Mouse (Mus musculus) midbrain, embryonic 15.5 days (tissue): ENCODE measurements around the gene Zfp771. TPM values are rescaled to one million over a fixed set of nuclear protein-coding genes. Genes with fewer than 3 reads are reported as not detected.
A peak's percentile ranks its signal among the peaks of the same experiment; 100 is the strongest.

Experiments used
- ATAC-seq: fragments of 200-750 bp; cut with Nextera tagmentation; replicated peaks from 2 replicates; pipeline ENCODE4 v1.8.0; 2017; ENCODE audit warnings: moderate TSS enrichment
- H3K27ac ChIP-seq: fragments of 300-500 bp; sonication (generic); 2 replicates; pipeline ENCODE4 v1.5.1; 2015; ENCODE audit warnings: mild to moderate bottlenecking, inconsistent platforms
- H3K27me3 ChIP-seq: fragments of 300-500 bp; sonication (generic); replicated peaks from 2 replicates; pipeline ENCODE4 v1.6.1; 2015; ENCODE audit warnings: inconsistent platforms
- H3K36me3 ChIP-seq: fragments of 300-500 bp; sonication (generic); replicated peaks from 2 replicates; pipeline ENCODE4 v1.6.1; 2015; ENCODE audit warnings: inconsistent platforms
- H3K4me1 ChIP-seq: fragments of 300-500 bp; sonication (generic); 2 replicates; pipeline ENCODE4 v1.6.1; 2015; ENCODE audit warnings: inconsistent platforms
- H3K4me2 ChIP-seq: fragments of 300-500 bp; sonication (generic); 2 replicates; pipeline ENCODE4 v1.6.1; 2015; ENCODE audit warnings: inconsistent platforms, mild to moderate bottlenecking, moderate library complexity
- H3K4me3 ChIP-seq: fragments of 300-500 bp; sonication (generic); 2 replicates; pipeline ENCODE4 v1.5.1; 2015; ENCODE audit warnings: mild to moderate bottlenecking, inconsistent platforms
- H3K9ac ChIP-seq: fragments of 300-500 bp; sonication (generic); 2 replicates; pipeline ENCODE4 v1.6.1; 2015; ENCODE audit warnings: mild to moderate bottlenecking, inconsistent platforms
- H3K9me3 ChIP-seq: fragments of 300-500 bp; sonication (generic); 2 replicates; pipeline ENCODE4 v1.6.1; 2016; ENCODE audit warnings: inconsistent platforms
- WGBS: fragments of 180-500 bp; shearing (Covaris S2); methylation state at CpG from one replicate; pipeline ENCODE4 v1.1.7; 2015; ENCODE audit warnings: mixed read lengths; 5-methylcytosine and 5-hydroxymethylcytosine counted together
- polyA plus RNA-seq: library from polyadenylated mRNA; unstranded; fragments of >200 nt; fragmentation: Nextera tagmentation; extraction: Ambion mirVana; gene quantifications from 2 replicates; pipeline ENCODE4 v1.2.1, GENCODE M21; 2015

Zfp771 gene
- polyA plus RNA-seq, 1 experiment from 2014 or later: 72.0 TPM

DNA sequence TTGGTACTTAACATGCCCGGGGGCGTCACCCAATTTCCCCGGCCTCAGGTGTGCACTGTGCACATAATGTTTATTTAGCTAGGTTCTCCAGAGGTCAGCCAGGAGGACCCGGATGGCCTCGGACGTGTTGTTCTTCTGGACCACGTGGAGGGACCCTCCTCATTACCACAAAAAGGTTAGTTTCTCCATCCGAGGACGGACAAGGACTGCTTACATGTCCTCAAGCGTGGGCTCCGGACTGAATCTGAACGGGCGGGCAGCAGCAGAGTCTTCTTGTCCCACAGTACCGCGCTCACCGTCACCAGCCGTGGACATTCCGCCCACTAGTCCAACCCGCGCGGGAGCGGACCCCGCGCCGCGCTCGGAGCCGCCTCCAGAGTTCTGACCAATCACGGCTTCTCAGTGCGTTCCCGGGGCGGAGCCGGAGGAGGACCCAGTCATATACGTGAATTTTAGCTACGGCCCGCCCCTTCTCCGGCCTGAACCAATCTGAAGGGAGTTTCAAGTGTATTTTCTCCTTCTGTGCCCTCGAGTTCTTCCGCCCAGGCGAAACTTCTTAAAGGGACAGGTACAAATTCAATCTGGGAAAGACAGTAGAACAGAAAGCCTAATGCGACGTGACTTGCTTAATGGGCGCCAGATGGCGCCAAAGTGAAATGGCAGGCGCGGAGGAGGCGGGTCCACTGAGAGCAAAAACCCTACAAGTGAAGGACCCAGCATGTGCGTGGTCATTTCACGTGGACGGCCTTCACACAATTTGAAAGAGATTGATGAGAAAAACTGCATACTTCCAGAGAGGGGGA, 16.4 kb downstream of the Zfp771 start, which contains the start of gene Dctpp1:
TSS of gene Dctpp1 (minus strand) at position 401 of the 803 bp plus-strand sequence.
- H3K27ac ChIP-seq: peak within 1 kb of the TSS; percentile 48
- H3K4me2 ChIP-seq: peak within 1 kb of the TSS; percentile 74
- H3K27me3 ChIP-seq: no peaks in the 10 kb centered on the region
- no peaks in the 10 kb centered on the region for H3K36me3 ChIP-seq
- H3K9ac ChIP-seq: peak within 1 kb of the TSS; percentile 68
- H3K4me3 ChIP-seq: peak within 1 kb of the TSS; percentile 71
- H3K4me1 ChIP-seq: peaks cover 18% of the 10 kb centered on the region
- under 1% methylated on average over 50 of the region's 50 CpGs for WGBS
- H3K9me3 ChIP-seq: no peaks in the 10 kb centered on the region
- peak; percentile 98 for ATAC-seq

- H3K4me2 ChIP-seq: no peak overlapping the region
These were observed 18.3 kb downstream of the Zfp771 start for GRCm38 (mm10) chr7:127262218-127262961.

DNA sequence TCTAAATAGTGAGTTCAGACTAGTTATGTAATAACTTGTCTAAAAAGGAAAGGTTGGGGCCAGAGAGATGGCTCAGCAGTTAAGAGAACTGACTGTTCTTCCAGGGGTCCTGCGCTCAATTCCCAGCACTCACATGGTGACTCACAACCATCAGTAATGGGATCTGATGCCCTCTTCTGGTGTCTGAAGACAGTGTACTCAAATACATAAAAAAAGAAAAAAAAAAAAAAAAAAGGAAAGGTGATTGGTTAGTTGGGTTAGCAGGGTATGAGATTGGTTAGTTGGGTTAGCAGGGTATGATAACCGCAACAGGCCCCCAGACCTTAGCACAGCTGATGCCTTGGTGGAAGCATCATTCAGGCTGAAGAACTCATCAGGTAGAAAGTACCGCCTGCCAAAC, 19.5 kb downstream of the Zfp771 start:
- no peak overlapping the region for H3K4me2 ChIP-seq
- no peaks in the 10 kb centered on the region for H3K27me3 ChIP-seq
- WGBS: 93% methylated on average over 3 of the region's 3 CpGs
- H3K27ac ChIP-seq: no peak overlapping the region
- peaks cover 18% of the 10 kb centered on the region for H3K4me1 ChIP-seq
- no peak for ATAC-seq
- H3K4me3 ChIP-seq: no peak overlapping the region
- H3K9ac ChIP-seq: no peak overlapping the region
- H3K36me3 ChIP-seq: 0 out of 2 replicates have a peak, but pooled peaks cover 4% of the 10 kb centered on the region
- no peaks in the 10 kb centered on the region for H3K9me3 ChIP-seq

More at GRCm38 (mm10) chr7:127262218-127262961, 18.3 kb downstream of the Zfp771 start:
- Histone ChIP-seq H3K27me3 (no peaks in the 10 kb centered on the region), H3K27ac (no peak overlapping the region), H3K36me3 (no peaks in the 10 kb centered on the region), H3K4me1 (peaks cover 18% of the 10 kb centered on the region), H3K9ac (no peak overlapping the region), H3K4me3 (no peak overlapping the region), H3K9me3 (no peaks in the 10 kb centered on the region)
- WGBS: 86% methylated on average over 10 of the region's 10 CpGs
- no peak for ATAC-seq

GRCm38 (mm10) chr7:127270256-127270655, 26.2 kb downstream of the Zfp771 start:
- Histone ChIP-seq H3K36me3 (peaks cover 17% of the 10 kb centered on the region), H3K9ac (no peak overlapping the region), H3K4me2 (no peak overlapping the region), H3K4me1 (peaks cover 17% of the 10 kb centered on the region), H3K4me3 (no peak overlapping the region), H3K27ac (no peak overlapping the region), H3K27me3 (no peaks in the 10 kb centered on the region), H3K9me3 (no peaks in the 10 kb centered on the region)
- WGBS: 94% methylated on average over 2 of the region's 2 CpGs
- ATAC-seq: no peak

DNA sequence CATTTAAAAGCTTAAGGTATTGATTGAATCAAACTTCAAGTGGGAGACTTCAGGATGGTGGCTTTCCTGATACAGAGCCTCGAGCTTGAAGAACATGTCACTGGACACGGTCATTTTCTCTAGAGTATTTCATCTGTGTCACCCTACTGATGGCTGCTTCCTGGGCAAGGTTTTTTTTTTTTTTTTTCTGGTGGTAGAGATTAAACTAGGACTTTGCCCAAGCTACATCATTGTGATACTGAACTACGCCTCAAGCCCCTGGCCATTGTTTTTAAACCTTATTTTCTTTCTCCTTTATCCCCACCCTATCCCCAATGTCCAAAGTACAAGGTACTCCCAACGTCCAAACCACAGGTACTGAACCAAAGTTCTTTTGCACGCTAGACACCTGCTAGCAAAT, 26.6 kb downstream of the Zfp771 start:
- Histone ChIP-seq H3K36me3 (peaks cover 17% of the 10 kb centered on the region), H3K9ac (no peak overlapping the region), H3K9me3 (no peaks in the 10 kb centered on the region), H3K4me2 (no peak overlapping the region), H3K27ac (no peak overlapping the region), H3K27me3 (no peaks in the 10 kb centered on the region), H3K4me1 (peaks cover 17% of the 10 kb centered on the region), H3K4me3 (no peak overlapping the region)
- WGBS: 92% methylated on average over 5 of the region's 5 CpGs
- no peak for ATAC-seq

GRCm38 (mm10) chr7:127271093-127271492, 27.0 kb downstream of the Zfp771 start:
- Histone ChIP-seq H3K27me3 (no peaks in the 10 kb centered on the region), H3K27ac (no peak overlapping the region), H3K4me1 (peaks cover 17% of the 10 kb centered on the region), H3K4me2 (no peak overlapping the region), H3K36me3 (peaks cover 17% of the 10 kb centered on the region), H3K9me3 (no peaks in the 10 kb centered on the region), H3K4me3 (no peak overlapping the region), H3K9ac (no peak overlapping the region)
- ATAC-seq: no peak
- WGBS: 94% methylated on average over 4 of the region's 4 CpGs

- H3K36me3 ChIP-seq: peaks cover 17% of the 10 kb centered on the region
- peaks cover 17% of the 10 kb centered on the region for H3K4me1 ChIP-seq
- H3K9ac ChIP-seq: 0 out of 2 replicates have a peak overlapping the region, but pooled peaks have one; percentile 68
- peak overlapping the region; percentile 83 for H3K4me2 ChIP-seq
- no peak for ATAC-seq
- WGBS: 92% methylated on average over 15 of the region's 15 CpGs
- no peaks in the 10 kb centered on the region for H3K9me3 ChIP-seq
- peak overlapping the region; percentile 59 for H3K4me3 ChIP-seq
- H3K27ac ChIP-seq: no peak overlapping the region
- H3K27me3 ChIP-seq: no peaks in the 10 kb centered on the region
These were observed 28.5 kb downstream of the Zfp771 start for GRCm38 (mm10) chr7:127272566-127272965.

DNA sequence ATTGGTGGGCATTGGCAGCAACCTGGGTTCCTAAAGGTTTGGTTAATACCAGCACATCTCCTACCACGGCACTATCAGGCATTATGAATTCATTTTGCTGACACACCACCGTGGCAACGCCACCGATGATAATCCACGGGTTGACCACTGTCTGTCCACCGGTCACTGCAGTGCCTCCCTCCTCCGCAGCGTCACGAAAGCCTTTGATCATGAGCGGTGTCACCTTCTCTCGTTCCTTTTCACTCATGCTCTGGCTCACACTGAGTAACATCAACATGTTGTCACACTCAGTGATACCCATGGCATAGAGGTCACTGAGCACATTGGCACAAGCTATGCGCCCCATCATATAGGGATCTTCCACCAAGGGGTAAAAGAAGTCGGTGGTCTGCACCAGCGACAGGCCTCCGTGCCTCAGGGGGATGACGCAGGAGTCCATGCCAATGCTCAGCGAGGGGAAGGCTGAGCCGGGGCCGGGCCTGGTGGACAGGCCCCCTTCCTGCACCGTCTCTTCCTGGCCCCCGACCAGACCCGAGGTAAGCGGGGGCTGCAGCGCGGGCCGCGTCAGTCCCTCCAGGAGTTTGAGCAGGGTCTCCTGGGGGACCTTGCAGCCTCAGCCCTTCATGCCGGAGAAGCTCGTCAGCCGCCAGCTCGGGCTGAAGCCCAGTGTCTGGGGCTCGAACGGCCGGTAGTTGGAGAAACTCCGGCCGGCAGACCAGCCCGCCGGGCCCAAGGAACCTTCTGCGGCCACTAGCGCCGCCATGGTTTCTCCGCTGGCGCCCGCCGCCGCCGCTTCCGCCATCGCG, 29.2 kb downstream of the Zfp771 start:
- peaks cover 16% of the 10 kb centered on the region for H3K36me3 ChIP-seq
- H3K9ac ChIP-seq: peak overlapping the region; percentile 68
- no peaks in the 10 kb centered on the region for H3K27me3 ChIP-seq
- peak overlapping the region; percentile 80 for H3K27ac ChIP-seq
- WGBS: 14% methylated on average over 50 of the region's 50 CpGs
- peak overlapping the region; percentile 59 for H3K4me3 ChIP-seq
- no peaks in the 10 kb centered on the region for H3K9me3 ChIP-seq
- H3K4me1 ChIP-seq: peaks cover 17% of the 10 kb centered on the region
- ATAC-seq: peak; percentile 80
- peak overlapping the region; percentile 83 for H3K4me2 ChIP-seq

- H3K27me3 ChIP-seq: no peaks in the 10 kb centered on the region
- H3K4me2 ChIP-seq: peak within 1 kb of the TSS; percentile 83
- 3% methylated on average over 39 of the region's 39 CpGs for WGBS
- peaks cover 9% of the 10 kb centered on the region for H3K36me3 ChIP-seq
- H3K4me1 ChIP-seq: peaks cover 17% of the 10 kb centered on the region
- H3K9me3 ChIP-seq: no peaks in the 10 kb centered on the region
- H3K9ac ChIP-seq: peak within 1 kb of the TSS; percentile 68
- ATAC-seq: peak; percentile 96
- H3K4me3 ChIP-seq: peak within 1 kb of the TSS; percentile 59
- peak within 1 kb of the TSS; percentile 80 for H3K27ac ChIP-seq
These were observed 30.1 kb downstream of the Zfp771 start, which contains the start of gene Sephs2 for GRCm38 (mm10) chr7:127273925-127274789. Gene Sephs2 (minus strand): TSS chr7:127274055.

- no peaks in the 10 kb centered on the region for H3K36me3 ChIP-seq
These were observed 32.5 kb downstream of the Zfp771 start for GRCm38 (mm10) chr7:127276519-127276961.

GRCm38 (mm10) chr7:127278311-127278710, 34.2 kb downstream of the Zfp771 start:
- no peak overlapping the region for H3K4me3 ChIP-seq
- H3K4me1 ChIP-seq: peaks cover 5% of the 10 kb centered on the region
- H3K9ac ChIP-seq: no peak overlapping the region
- no peak overlapping the region for H3K4me2 ChIP-seq
- WGBS: 18% methylated on average over 8 of the region's 8 CpGs
- no peaks in the 10 kb centered on the region for H3K9me3 ChIP-seq
- no peak for ATAC-seq
- H3K27me3 ChIP-seq: no peaks in the 10 kb centered on the region
- H3K36me3 ChIP-seq: no peaks in the 10 kb centered on the region
- no peak overlapping the region for H3K27ac ChIP-seq

More at GRCm38 (mm10) chr7:127276519-127276961, 32.5 kb downstream of the Zfp771 start:
- WGBS: 75% methylated on average over 5 of the region's 5 CpGs
- Histone ChIP-seq H3K4me2 (no peak overlapping the region), H3K4me3 (no peak overlapping the region), H3K9ac (no peak overlapping the region), H3K4me1 (peaks cover 17% of the 10 kb centered on the region), H3K27me3 (no peaks in the 10 kb centered on the region), H3K27ac (no peak overlapping the region), H3K9me3 (no peaks in the 10 kb centered on the region)
- no peak for ATAC-seq
